Mouse (Mus musculus) mouse embryonic stem cell (cell line): ENCODE measurements at regions not wholly inside any gene's neighbourhood (a gene's known extent, or its start where the extent isn't known, plus 50 kb on each side); places are given as distances from the start of the nearest gene placed in this dataset.

Experiments
- in situ Hi-C, 2 experiments: fragments of 300-500 bp; cut with MboI; formaldehyde crosslinking; loops; 1 replicate in 1 of 2; 3 replicates in 1 of 2; pipeline ENCODE4 v1.14.3; 2019 to 2020; ENCODE audit warnings: low sequenced_read_pairs in 2 of 2, low pct_unique_long_range_greater_than_20kb in 1 of 2, mixed read lengths in 1 of 2; ENCODE audit not compliant: unreplicated experiment in 1 of 2

- in situ Hi-C loops, result loop anchor here in 1 of 2 experiments (10.0 kb wide), 1 partner anchor 198 kb away; no protein-coding TSS in a partner anchor
Measured at GRCm38 (mm10) chr10:99552373-99552772, 207.1 kb downstream of the Csl start.

- in situ Hi-C loops, result loop anchor here in 1 of 2 experiments (10.0 kb wide), 1 partner anchor 198 kb away; no protein-coding TSS in a partner anchor
Measured at GRCm38 (mm10) chr10:99552836-99553540, 206.5 kb downstream of the Csl start.

- in situ Hi-C loops, result loop anchor here in 1 of 2 experiments (10.0 kb wide), 1 partner anchor 200 kb away; no protein-coding TSS in a partner anchor
Measured at GRCm38 (mm10) chr10:99555021-99555420, 204.4 kb downstream of the Csl start.

GRCm38 (mm10) chr10:99555658-99556352, 203.7 kb downstream of the Csl start:
- in situ Hi-C loops, result loop anchor here in 1 of 2 experiments (10.0 kb wide), 1 partner anchor 201 kb away; no protein-coding TSS in a partner anchor

GRCm38 (mm10) chr10:99556353-99557036, 203.0 kb downstream of the Csl start:
- in situ Hi-C loops, result loop anchor here in 1 of 2 experiments (10.0 kb wide), 1 partner anchor 202 kb away; no protein-coding TSS in a partner anchor

- in situ Hi-C loops, result loop anchor here in 1 of 2 experiments (10.0 kb wide), 1 partner anchor 204 kb away; no protein-coding TSS in a partner anchor
Measured at GRCm38 (mm10) chr10:99558656-99559055, 200.8 kb downstream of the Csl start.

- in situ Hi-C loops, result no loop called here
Measured at GRCm38 (mm10) chr10:99561166-99561818, 198.2 kb downstream of the Csl start.

GRCm38 (mm10) chr10:99564605-99565004, 194.9 kb downstream of the Csl start:
- in situ Hi-C loops, result no loop called here

GRCm38 (mm10) chr10:99568424-99568823, 191.0 kb downstream of the Csl start:
- in situ Hi-C loops, result no loop called here

- in situ Hi-C loops, result loop anchor here (10.0 kb wide), 2 partner anchors 375 to 385 kb away; no protein-coding TSS in a partner anchor
Measured at GRCm38 (mm10) chr10:99570190-99570589, 189.3 kb downstream of the Csl start.

GRCm38 (mm10) chr10:99573997-99574396, 185.5 kb downstream of the Csl start:
- in situ Hi-C loops, result loop anchor here (10.0 kb wide), 2 partner anchors 379 to 389 kb away; no protein-coding TSS in a partner anchor

- in situ Hi-C loops, result loop anchor here (10.0 kb wide), 2 partner anchors 380 to 390 kb away; no protein-coding TSS in a partner anchor
Measured at GRCm38 (mm10) chr10:99575294-99575693, 184.2 kb downstream of the Csl start.

GRCm38 (mm10) chr10:99576301-99576700, 183.2 kb downstream of the Csl start:
- in situ Hi-C loops, result loop anchor here (10.0 kb wide), 2 partner anchors 382 to 392 kb away; no protein-coding TSS in a partner anchor

- in situ Hi-C loops, result loop anchor here (10.0 kb wide), 2 partner anchors 382 to 392 kb away; no protein-coding TSS in a partner anchor
Measured at GRCm38 (mm10) chr10:99577041-99577681, 182.3 kb downstream of the Csl start.

GRCm38 (mm10) chr10:99578366-99578765, 181.1 kb downstream of the Csl start:
- in situ Hi-C loops, result loop anchor here (10.0 kb wide), 2 partner anchors 384 to 394 kb away; no protein-coding TSS in a partner anchor

GRCm38 (mm10) chr10:99580191-99580590, 179.3 kb downstream of the Csl start:
- in situ Hi-C loops, result no loop called here

GRCm38 (mm10) chr10:99581074-99581473, 178.4 kb downstream of the Csl start:
- in situ Hi-C loops, result no loop called here
